Mouse (Mus musculus) ES-Bruce4 (cell line): Measurements from ENCODE around the gene Plcb4. TPM values are rescaled to one million over a fixed set of nuclear protein-coding genes. Genes with fewer than 3 reads are reported as not detected.

Experiments used
- H3K27ac ChIP-seq: 2 replicates; pipeline ENCODE4 v1.5.1; 2012; ENCODE audit warnings: low read length, inconsistent platforms; ENCODE audit not compliant: insufficient read depth
- H3K27me3 ChIP-seq: 2 replicates; pipeline ENCODE4 v1.6.1; 2012; ENCODE audit warnings: mild to moderate bottlenecking, low read length, inconsistent platforms; ENCODE audit not compliant: control insufficient read depth, poor library complexity, insufficient read depth, severe bottlenecking
- H3K36me3 ChIP-seq: 2 replicates; pipeline ENCODE4 v1.6.1; 2012; ENCODE audit warnings: inconsistent platforms, mild to moderate bottlenecking, low read length, moderate library complexity; ENCODE audit not compliant: control insufficient read depth, poor library complexity, insufficient read depth, severe bottlenecking
- H3K4me1 ChIP-seq: one replicate; pipeline ENCODE4 v1.8.1; 2011; ENCODE audit warnings: low read length; ENCODE audit not compliant: control insufficient read depth, insufficient read depth
- H3K4me3 ChIP-seq: 2 replicates; pipeline ENCODE4 v1.5.1; 2011; ENCODE audit warnings: low read depth, mild to moderate bottlenecking, low read length
- H3K9ac ChIP-seq: 2 replicates; pipeline ENCODE4 v1.6.1; 2012; ENCODE audit warnings: low read depth, mild to moderate bottlenecking, inconsistent platforms; ENCODE audit not compliant: poor library complexity, severe bottlenecking
- H3K9me3 ChIP-seq: replicated peaks from 2 replicates; pipeline ENCODE4 v1.6.1; 2012; ENCODE audit warnings: mild to moderate bottlenecking, low read length, inconsistent platforms; ENCODE audit not compliant: control insufficient read depth, poor library complexity, insufficient read depth, severe bottlenecking
- CTCF ChIP-seq: IDR thresholded peaks from one replicate; pipeline ENCODE4 v1.8.1; 2011; ENCODE audit warnings: low read depth, low read length
- EP300 ChIP-seq: IDR thresholded peaks from 2 replicates; pipeline ENCODE4 v1.6.1; 2011; ENCODE audit warnings: low read depth, low read length; ENCODE audit not compliant: insufficient read depth
- POLR2A ChIP-seq: IDR thresholded peaks from one replicate; pipeline ENCODE4 v1.8.1; 2011; ENCODE audit warnings: low read length; ENCODE audit not compliant: insufficient read depth
- polyA plus RNA-seq: library from polyadenylated mRNA; stranded (reverse); fragments of >200 nt; gene quantifications from 2 replicates; pipeline ENCODE4 v1.2.4, GENCODE M21; 2011; ENCODE audit warnings: low read depth; ENCODE audit not compliant: missing spikeins, insufficient read depth, insufficient read length

Plcb4 gene
- polyA plus RNA-seq, 1 experiment = 19.3 TPM

- TF ChIP-seq CTCF (no peak), POLR2A (no peak), EP300 (0 out of 2 replicates have a peak, but pooled peaks have one; percentile 9)
- H3K9me3 ChIP-seq = peaks cover 24% of the 10 kb centered on the region
- no peaks in the 10 kb centered on the region for H3K27me3 ChIP-seq
- H3K4me1 ChIP-seq = peaks cover under 1% of the 10 kb centered on the region
- H3K9ac ChIP-seq = no peak overlapping the region
- H3K36me3 ChIP-seq = peaks cover 22% of the 10 kb centered on the region
- H3K4me3 ChIP-seq = no peak overlapping the region
- H3K27ac ChIP-seq = peak overlapping the region; percentile 88
These were observed 7.9 kb upstream of the Plcb4 start for GRCm38 (mm10) chr2:135650885-135651284.

GRCm38 (mm10) chr2:135652040-135652439 is 6.8 kb upstream of the Plcb4 start:
- Histone ChIP-seq H3K9me3 (peaks cover 24% of the 10 kb centered on the region), H3K27me3 (no peaks in the 10 kb centered on the region), H3K4me3 (no peak overlapping the region), H3K4me1 (peaks cover 1% of the 10 kb centered on the region), H3K9ac (no peak overlapping the region), H3K36me3 (peaks cover 21% of the 10 kb centered on the region), H3K27ac (peak overlapping the region; percentile 53; the same call in 1 of the 2 replicates)
- TF ChIP-seq POLR2A (no peak), EP300 (no peak), CTCF (no peak)

- TF ChIP-seq CTCF = no peak
- no peak for TF ChIP-seq POLR2A
- no peak for TF ChIP-seq EP300
- H3K4me1 ChIP-seq = peaks cover 1% of the 10 kb centered on the region
- H3K9ac ChIP-seq = no peak overlapping the region
- H3K9me3 ChIP-seq = peaks cover 24% of the 10 kb centered on the region
- H3K27me3 ChIP-seq = no peaks in the 10 kb centered on the region
- peaks cover 17% of the 10 kb centered on the region for H3K36me3 ChIP-seq
- no peak overlapping the region for H3K27ac ChIP-seq
- no peak overlapping the region for H3K4me3 ChIP-seq
These were observed 6.4 kb upstream of the Plcb4 start for GRCm38 (mm10) chr2:135652451-135652850.

- Histone ChIP-seq H3K9me3 (peaks cover 5% of the 10 kb centered on the region; the same call in 1 of the 2 replicates), H3K27me3 (no peaks in the 10 kb centered on the region), H3K36me3 (no peaks in the 10 kb centered on the region), H3K9ac (no peak overlapping the region), H3K4me1 (peaks cover 1% of the 10 kb centered on the region), H3K4me3 (no peak overlapping the region), H3K27ac (peak overlapping the region; percentile 92)
- TF ChIP-seq EP300 = no peak
- no peak for TF ChIP-seq CTCF
- no peak for TF ChIP-seq POLR2A
These were observed 2.9 kb upstream of the Plcb4 start for GRCm38 (mm10) chr2:135655948-135656347.

GRCm38 (mm10) chr2:135656586-135656985 is 2.2 kb upstream of the Plcb4 start:
- H3K4me3 ChIP-seq = no peak overlapping the region
- no peak for TF ChIP-seq CTCF
- TF ChIP-seq EP300 = 0 out of 2 replicates have a peak, but pooled peaks have one; percentile 35
- peaks cover 5% of the 10 kb centered on the region; the same call in 1 of the 2 replicates for H3K9me3 ChIP-seq
- H3K27ac ChIP-seq = peak overlapping the region; percentile 92
- H3K27me3 ChIP-seq = no peaks in the 10 kb centered on the region
- no peaks in the 10 kb centered on the region for H3K36me3 ChIP-seq
- H3K9ac ChIP-seq = no peak overlapping the region
- peaks cover 1% of the 10 kb centered on the region for H3K4me1 ChIP-seq

GRCm38 (mm10) chr2:135659391-135660180 is 775 bp downstream of the Plcb4 start:
- peak overlapping the region; percentile 97 for H3K9ac ChIP-seq
- H3K9me3 ChIP-seq = no peaks in the 10 kb centered on the region; the same call in 1 of the 2 replicates
- no peaks in the 10 kb centered on the region for H3K27me3 ChIP-seq
- H3K4me3 ChIP-seq = peak overlapping the region; percentile 92
- H3K4me1 ChIP-seq = peaks cover 1% of the 10 kb centered on the region
- TF ChIP-seq CTCF = no peak
- TF ChIP-seq POLR2A = no peak
- no peak for TF ChIP-seq EP300
- H3K36me3 ChIP-seq = no peaks in the 10 kb centered on the region
- H3K27ac ChIP-seq = no peak overlapping the region
